Mouse (Mus musculus): ENCODE data around the gene H2al3. TPM values are rescaled to one million over a fixed set of nuclear protein-coding genes. Genes with fewer than 3 reads are reported as not detected.

The H2al3 gene
- not detected for total RNA-seq (2023)

GRCm38 (mm10) chrX:9849403-9849802 lies at the start of gene H2al3:
Gene H2al3, plus strand, starts transcription at chrX:9849703.

GRCm38 (mm10) chrX:9846628-9847027 lies 2.9 kb upstream of the H2al3 start, which contains the start of gene Hypm:
Gene Hypm, plus strand, starts transcription at chrX:9846928.

DNA sequence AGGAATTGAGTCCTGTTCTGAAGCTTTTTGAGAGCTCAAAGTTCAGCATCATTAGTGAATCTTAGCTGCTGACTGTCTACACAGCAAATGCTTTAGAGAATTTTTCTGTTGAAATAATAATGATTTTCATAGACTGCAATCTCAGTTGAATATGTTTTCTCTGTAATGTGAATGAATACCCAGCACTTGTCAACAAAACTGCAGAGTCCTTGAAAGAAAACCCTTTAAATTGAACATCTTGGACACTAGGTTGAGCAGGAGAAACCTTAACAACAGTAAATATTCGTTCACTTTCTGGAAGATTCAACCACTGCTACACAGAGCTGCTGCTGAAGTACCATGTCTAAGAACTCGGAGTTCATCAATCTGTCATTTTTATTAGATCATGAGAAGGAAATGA lies 35.8 kb downstream of the H2al3 start, which contains the start of gene Sytl5:
Sytl5 (plus strand) TSS at position 301 of the 400 bp plus-strand sequence.

Other genes with a start within 250 kb of the H2al3 start
- 10.7 TPM for gene Dynlt3, start 186.7 kb upstream of the H2al3 start, total RNA-seq (2023)
- not detected for gene Hypm, start 2.8 kb upstream of the H2al3 start, total RNA-seq (2023)
- not detected for gene Sytl5, start 35.9 kb downstream of the H2al3 start, total RNA-seq (2023)

Data from CD8-positive naive resting alpha-beta T cell, adult 57 days (primary cell).